Mouse (Mus musculus): ENCODE data around the gene Txnrd2.

- no peak for TF ChIP-seq CTCF (IDR thresholded peaks at IDR 0.05; ENCODE audit: low read depth, low read length)
- no peak for TF ChIP-seq POLR2A (IDR thresholded peaks at IDR 0.05; ENCODE audit: insufficient read depth, low read length)
- no peak for TF ChIP-seq EP300 (IDR thresholded peaks at IDR 0.05; ENCODE audit: insufficient read depth, low read depth, low read length)
Observed at GRCm38 (mm10) chr16:18383756-18384155, 42.4 kb upstream of the Txnrd2 start.
